Mouse (Mus musculus) limb, embryonic 13.5 days (tissue): ENCODE results near the gene Clasp2. TPM values are rescaled to one million over a fixed set of nuclear protein-coding genes. Genes with fewer than 3 reads are reported as not detected.

Experiments
- ATAC-seq: fragments of 200-750 bp; cut with Nextera tagmentation; 2 replicates; pipeline ENCODE4 v1.8.0; 2017; ENCODE audit warnings: low read depth, moderate number of reproducible peaks, moderate TSS enrichment; ENCODE audit not compliant: low FRiP score
- H3K27ac ChIP-seq: fragments of 300-500 bp; sonication (generic); 2 replicates; pipeline ENCODE4 v1.5.1; 2015; ENCODE audit warnings: inconsistent platforms, mild to moderate bottlenecking, moderate library complexity
- H3K27me3 ChIP-seq: fragments of 300-500 bp; sonication (generic); 2 replicates; pipeline ENCODE4 v1.6.1; 2015; ENCODE audit warnings: mild to moderate bottlenecking, inconsistent platforms
- H3K36me3 ChIP-seq: fragments of 300-500 bp; sonication (generic); 2 replicates; pipeline ENCODE4 v1.6.1; 2015; ENCODE audit warnings: inconsistent platforms, mild to moderate bottlenecking, moderate library complexity
- H3K4me1 ChIP-seq: fragments of 300-500 bp; sonication (generic); 2 replicates; pipeline ENCODE4 v1.6.1; 2015; ENCODE audit warnings: inconsistent platforms
- H3K4me2 ChIP-seq: fragments of 300-500 bp; sonication (generic); replicated peaks from 2 replicates; pipeline ENCODE4 v1.6.1; 2015; ENCODE audit warnings: inconsistent platforms, mild to moderate bottlenecking, moderate library complexity
- H3K4me3 ChIP-seq: fragments of 300-500 bp; sonication (generic); 2 replicates; pipeline ENCODE4 v1.5.1; 2015; ENCODE audit warnings: moderate library complexity, mild to moderate bottlenecking, inconsistent platforms
- H3K9ac ChIP-seq: fragments of 300-500 bp; sonication (generic); 2 replicates; pipeline ENCODE4 v1.6.1; 2015; ENCODE audit warnings: mild to moderate bottlenecking, inconsistent platforms
- H3K9me3 ChIP-seq: fragments of 300-500 bp; sonication (generic); 2 replicates; pipeline ENCODE4 v1.6.1; 2016; ENCODE audit warnings: inconsistent platforms
- WGBS: fragments of 180-500 bp; shearing (Covaris S2); methylation state at CpG from one replicate; pipeline ENCODE4 v1.1.7; 2015; 5-methylcytosine and 5-hydroxymethylcytosine counted together
- polyA plus RNA-seq: library from polyadenylated mRNA; unstranded; fragments of >200 nt; fragmentation: Nextera tagmentation; extraction: Ambion mirVana; gene quantifications from 2 replicates; pipeline ENCODE4 v1.2.1, GENCODE M21; 2015

The Clasp2 gene
- polyA plus RNA-seq, 1 experiment from 2014 or later = 28.1 TPM

- no peak overlapping the region for H3K9ac ChIP-seq
- ATAC-seq = no peak
- no peak overlapping the region for H3K4me2 ChIP-seq
- 86% methylated on average over 5 of the region's 5 CpGs for WGBS
- no peaks in the 10 kb centered on the region for H3K9me3 ChIP-seq
- no peaks in the 10 kb centered on the region for H3K4me1 ChIP-seq
- H3K4me3 ChIP-seq = no peak overlapping the region
- no peak overlapping the region for H3K27ac ChIP-seq
- peaks cover 25% of the 10 kb centered on the region for H3K36me3 ChIP-seq
- no peaks in the 10 kb centered on the region for H3K27me3 ChIP-seq
These were observed 183.6 kb downstream of the Clasp2 start for GRCm38 (mm10) chr9:113924883-113925282.

GRCm38 (mm10) chr9:113928591-113928990, 187.3 kb downstream of the Clasp2 start:
- Histone ChIP-seq H3K4me2 (no peak overlapping the region), H3K4me3 (no peak overlapping the region), H3K9ac (no peak overlapping the region), H3K27ac (no peak overlapping the region), H3K36me3 (0 out of 2 replicates have a peak, but pooled peaks cover 2% of the 10 kb centered on the region), H3K4me1 (peaks cover 20% of the 10 kb centered on the region), H3K27me3 (no peaks in the 10 kb centered on the region), H3K9me3 (no peaks in the 10 kb centered on the region)
- WGBS = 81% methylated on average over 4 of the region's 4 CpGs
- ATAC-seq = no peak

- 72% methylated on average over 1 of the region's 1 CpGs for WGBS
- no peaks in the 10 kb centered on the region for H3K27me3 ChIP-seq
- H3K4me1 ChIP-seq = peaks cover 22% of the 10 kb centered on the region
- H3K36me3 ChIP-seq = 0 out of 2 replicates have a peak, but pooled peaks cover 2% of the 10 kb centered on the region
- H3K27ac ChIP-seq = no peak overlapping the region
- peak overlapping the region; percentile 99; the same call in 1 of the 2 replicates for H3K4me3 ChIP-seq
- H3K4me2 ChIP-seq = peak overlapping the region; percentile 66
- ATAC-seq = no peak
- no peak overlapping the region for H3K9ac ChIP-seq
- H3K9me3 ChIP-seq = no peaks in the 10 kb centered on the region
These were observed 188.4 kb downstream of the Clasp2 start for GRCm38 (mm10) chr9:113929676-113930075.

GRCm38 (mm10) chr9:113930534-113931374, 189.5 kb downstream of the Clasp2 start, which contains the start of gene Ubp1:
Gene Ubp1 (plus strand): TSS chr9:113930934.
- H3K27me3 ChIP-seq = no peaks in the 10 kb centered on the region
- H3K27ac ChIP-seq = peak within 1 kb of the TSS; percentile 86
- H3K4me1 ChIP-seq = peaks cover 27% of the 10 kb centered on the region
- WGBS = 1% methylated on average over 47 of the region's 86 CpGs
- peak within 1 kb of the TSS; percentile 96 for H3K9ac ChIP-seq
- no peaks in the 10 kb centered on the region for H3K9me3 ChIP-seq
- ATAC-seq = peak; percentile 97
- H3K4me2 ChIP-seq = peak within 1 kb of the TSS; percentile 76
- H3K4me3 ChIP-seq = peak within 1 kb of the TSS; percentile 99
- H3K36me3 ChIP-seq = no peaks in the 10 kb centered on the region

GRCm38 (mm10) chr9:113931375-113932099, 190.3 kb downstream of the Clasp2 start:
- Histone ChIP-seq H3K4me2 (peak overlapping the region; percentile 76), H3K4me3 (peak overlapping the region; percentile 99), H3K36me3 (no peaks in the 10 kb centered on the region), H3K9me3 (no peaks in the 10 kb centered on the region), H3K9ac (peak overlapping the region; percentile 96), H3K27ac (peak overlapping the region; percentile 86), H3K27me3 (no peaks in the 10 kb centered on the region), H3K4me1 (peaks cover 32% of the 10 kb centered on the region)
- ATAC-seq = peak; percentile 8; the same call in 1 of the 2 replicates
- WGBS = under 1% methylated on average over 75 of the region's 91 CpGs

- Histone ChIP-seq H3K9ac (peak overlapping the region; percentile 96), H3K9me3 (no peaks in the 10 kb centered on the region), H3K4me2 (peak overlapping the region; percentile 76), H3K4me1 (peaks cover 32% of the 10 kb centered on the region), H3K27ac (peak overlapping the region; percentile 86), H3K27me3 (no peaks in the 10 kb centered on the region), H3K36me3 (no peaks in the 10 kb centered on the region), H3K4me3 (peak overlapping the region; percentile 99)
- no peak for ATAC-seq
- WGBS = 4% methylated on average over 8 of the region's 8 CpGs
These were observed 190.8 kb downstream of the Clasp2 start for GRCm38 (mm10) chr9:113932100-113932470.

- ATAC-seq = no peak
These were observed 191.2 kb downstream of the Clasp2 start for GRCm38 (mm10) chr9:113932501-113932900.

GRCm38 (mm10) chr9:113935638-113936037, 194.4 kb downstream of the Clasp2 start:
- ATAC-seq = no peak
- H3K9me3 ChIP-seq = no peaks in the 10 kb centered on the region
- no peak overlapping the region; the same call in 1 of the 2 replicates for H3K27ac ChIP-seq
- 77% methylated on average over 5 of the region's 5 CpGs for WGBS
- no peak overlapping the region for H3K4me3 ChIP-seq
- H3K27me3 ChIP-seq = no peaks in the 10 kb centered on the region
- no peak overlapping the region for H3K4me2 ChIP-seq
- no peak overlapping the region for H3K9ac ChIP-seq
- H3K4me1 ChIP-seq = peaks cover 28% of the 10 kb centered on the region
- H3K36me3 ChIP-seq = no peaks in the 10 kb centered on the region

More at GRCm38 (mm10) chr9:113932501-113932900, 191.2 kb downstream of the Clasp2 start:
- peak overlapping the region; percentile 76 for H3K4me2 ChIP-seq
- peaks cover 32% of the 10 kb centered on the region for H3K4me1 ChIP-seq
- no peaks in the 10 kb centered on the region for H3K36me3 ChIP-seq
- H3K9me3 ChIP-seq = no peaks in the 10 kb centered on the region
- WGBS = 25% methylated on average over 11 of the region's 11 CpGs
- no peaks in the 10 kb centered on the region for H3K27me3 ChIP-seq
- H3K4me3 ChIP-seq = peak overlapping the region; percentile 99
- H3K27ac ChIP-seq = peak overlapping the region; percentile 24; the same call in 1 of the 2 replicates
- H3K9ac ChIP-seq = peak overlapping the region; percentile 96

GRCm38 (mm10) chr9:113939063-113939850, 198.0 kb downstream of the Clasp2 start:
- no peak overlapping the region for H3K4me2 ChIP-seq
- no peak overlapping the region for H3K4me3 ChIP-seq
- 83% methylated on average over 9 of the region's 9 CpGs for WGBS
- H3K9me3 ChIP-seq = no peaks in the 10 kb centered on the region
- H3K9ac ChIP-seq = no peak overlapping the region
- H3K36me3 ChIP-seq = no peaks in the 10 kb centered on the region
- no peaks in the 10 kb centered on the region for H3K27me3 ChIP-seq
- ATAC-seq = no peak
- H3K27ac ChIP-seq = no peak overlapping the region
- H3K4me1 ChIP-seq = peaks cover 10% of the 10 kb centered on the region

GRCm38 (mm10) chr9:113941103-113941805, 200.0 kb downstream of the Clasp2 start:
- no peaks in the 10 kb centered on the region for H3K9me3 ChIP-seq
- no peak for ATAC-seq
- H3K36me3 ChIP-seq = peaks cover 16% of the 10 kb centered on the region
- no peak overlapping the region for H3K4me2 ChIP-seq
- no peak overlapping the region for H3K9ac ChIP-seq
- no peak overlapping the region for H3K27ac ChIP-seq
- H3K4me3 ChIP-seq = no peak overlapping the region
- no peaks in the 10 kb centered on the region for H3K27me3 ChIP-seq
- peaks cover under 1% of the 10 kb centered on the region; the same call in 1 of the 2 replicates for H3K4me1 ChIP-seq
- 92% methylated on average over 3 of the region's 3 CpGs for WGBS

GRCm38 (mm10) chr9:113943372-113943771, 202.1 kb downstream of the Clasp2 start:
- Histone ChIP-seq H3K27ac (no peak overlapping the region), H3K36me3 (peaks cover 35% of the 10 kb centered on the region), H3K4me2 (no peak overlapping the region), H3K9ac (no peak overlapping the region), H3K27me3 (no peaks in the 10 kb centered on the region), H3K4me1 (no peaks in the 10 kb centered on the region), H3K4me3 (no peak overlapping the region), H3K9me3 (no peaks in the 10 kb centered on the region)
- no peak for ATAC-seq
- 100% methylated on average over 1 of the region's 1 CpGs for WGBS
